Comparison of ENCODE assay signal across 15 mouse cellular contexts in genomic region chr17:79309506-79309905, GRCm38 (mm10). TPM values are rescaled to one million over a fixed set of nuclear protein-coding genes. Genes with fewer than 3 reads are reported as not detected.
DNase-seq lines count a peak whose midpoint lies in the region.
"Had no signal": no experiment of that assay in that cellular context is flagged by ENCODE, and none has a peak within 500 bp of the region (broad histone marks: within the 10 kb centered on the region; RNA-seq: fewer than 3 reads in every experiment).

No protein-coding gene starts in this region.

- intact Hi-C loops in heart, postnatal 36 days (cut with DNase I): no loop called here

- DNase-seq in fat pad, adult 2 months (ENCODE audit: extremely low read depth, low read depth, low spot score): peak; percentile 97
- peak; percentile 95 for DNase-seq in gonadal fat pad, adult 2 months (ENCODE audit: low read depth)
- no peak for DNase-seq in testis, postnatal 10 days (ENCODE audit: low spot score)
- no peak for DNase-seq in heart, postnatal 36 days
- DNase-seq: adrenal gland, adult 2 months; adrenal gland, adult 8-10 months; adrenal gland, postnatal 10 days; adrenal gland, postnatal 14 days; adrenal gland, postnatal 25 days; adrenal gland, postnatal 36 days; B cell, adult 2 months; cerebellum, adult 11 months; cerebellum, adult 11-12 months; cerebellum, adult 18-20 months had no signal

RNA-seq across cellular contexts. Expression of gene Cdc42ep3, which starts 45.4 kb away (rescaled TPM):
- 11.8 and 11.9 TPM in 2 replicates for polyA plus RNA-seq in gonadal fat pad, adult 2 months (2012; rRNA removed)
- total RNA-seq in heart, postnatal 36 days (2021): 10 to 100 TPM; 31.3 to 35.3 TPM
- polyA plus RNA-seq: G1E had no signal

Comparison
In these comparisons a context has a peak if more than half of its experiments do, and no peak if none do; other contexts are left out.
1. DNase-seq: peak in fat pad, adult 2 months (single experiment) and gonadal fat pad, adult 2 months (single experiment); none in testis, postnatal 10 days (single experiment) and heart, postnatal 36 days (0 of 2).